In the genomic region with DNA sequence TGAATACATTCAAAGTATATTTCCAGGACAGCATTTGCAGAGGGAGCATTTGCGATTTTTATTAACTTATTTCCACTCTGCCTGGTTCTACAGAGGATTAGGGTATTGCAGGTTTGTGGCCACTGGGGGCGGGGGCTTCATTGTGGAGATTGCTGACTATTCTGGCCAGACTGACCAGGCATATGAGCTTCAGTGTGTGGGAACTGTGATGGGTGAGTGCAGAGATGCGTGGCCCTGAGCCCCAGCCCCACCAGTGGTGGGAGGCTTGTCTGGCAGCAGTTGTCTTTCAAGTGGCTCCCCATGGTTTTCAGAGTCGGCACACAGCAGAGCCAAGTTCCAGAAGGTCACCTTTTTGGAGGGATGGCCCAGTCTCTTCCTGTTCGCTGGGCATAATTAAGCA, we compare ENCODE assay signal across 34 mouse cellular contexts. TPM values are rescaled to one million over a fixed set of nuclear protein-coding genes. Genes with fewer than 3 reads are reported as not detected.
DNase-seq lines count a peak whose midpoint lies in the region; ATAC-seq lines count a peak whose summit lies in the region.
"Had no signal": no experiment of that assay in that cellular context is flagged by ENCODE, and none has a peak within 500 bp of the region (broad histone marks: within the 10 kb centered on the region; RNA-seq: fewer than 3 reads in every experiment).

No protein-coding gene starts in this region.

- H3K4me1 ChIP-seq in forebrain, embryonic 13.5 days, result peaks cover 5% of the 10 kb centered on the region; the same call in 1 of the 2 replicates
- H3K4me1 ChIP-seq in forebrain, embryonic 15.5 days, result 0 out of 2 replicates have a peak, but pooled peaks cover 3% of the 10 kb centered on the region
- no peaks in the 10 kb centered on the region for H3K4me1 ChIP-seq in kidney, embryonic 14.5 days (ENCODE audit: control insufficient read depth, insufficient read depth, low read length)
- H3K4me1 ChIP-seq in midbrain, embryonic 15.5 days, result no peaks in the 10 kb centered on the region
- peaks cover 4% of the 10 kb centered on the region; the same call in 1 of the 2 replicates for H3K4me1 ChIP-seq in midbrain, embryonic 13.5 days (replicated peaks)
- H3K4me1 ChIP-seq: embryonic facial prominence, embryonic 12.5 days; embryonic facial prominence, embryonic 15.5 days; hindbrain, embryonic 12.5 days; intestine, embryonic 15.5 days had no signal

- no peak for DNase-seq in kidney, adult 8-10 months
- peak; percentile 67 for DNase-seq in retina, embryonic 14.5 days (ENCODE audit: low spot score)
- no peak for DNase-seq in heart, adult 8-10 months (ENCODE audit: low spot score)
- DNase-seq: adrenal gland, adult 2 months; adrenal gland, postnatal 14 days; B cell, adult 2 months; cerebellum, adult 11 months; cerebellum, adult 2 months; cerebellum, adult 9-11 months; cerebellum, postnatal 25 days; gastrocnemius, postnatal 10 days; gastrocnemius, postnatal 36 days; heart, adult 2 months had no signal

- no peaks in the 10 kb centered on the region for H3K27me3 ChIP-seq in forebrain, embryonic 13.5 days
- H3K27me3 ChIP-seq in forebrain, embryonic 15.5 days, result no peaks in the 10 kb centered on the region
- no peaks in the 10 kb centered on the region for H3K27me3 ChIP-seq in kidney, embryonic 14.5 days (ENCODE audit: control insufficient read depth, insufficient read depth, low read length)
- no peaks in the 10 kb centered on the region for H3K27me3 ChIP-seq in midbrain, embryonic 15.5 days (replicated peaks)
- no peaks in the 10 kb centered on the region for H3K27me3 ChIP-seq in midbrain, embryonic 13.5 days
- H3K27me3 ChIP-seq: embryonic facial prominence, embryonic 12.5 days; embryonic facial prominence, embryonic 15.5 days; hindbrain, embryonic 12.5 days; intestine, embryonic 15.5 days had no signal

- no peaks in the 10 kb centered on the region for H3K9me3 ChIP-seq in forebrain, embryonic 13.5 days (replicated peaks)
- H3K9me3 ChIP-seq in forebrain, embryonic 15.5 days, result no peaks in the 10 kb centered on the region
- H3K9me3 ChIP-seq in kidney, embryonic 14.5 days (ENCODE audit: control insufficient read depth, low read length), result no peaks in the 10 kb centered on the region
- no peaks in the 10 kb centered on the region for H3K9me3 ChIP-seq in midbrain, embryonic 15.5 days
- no peaks in the 10 kb centered on the region for H3K9me3 ChIP-seq in midbrain, embryonic 13.5 days
- H3K9me3 ChIP-seq: embryonic facial prominence, embryonic 12.5 days; embryonic facial prominence, embryonic 15.5 days; hindbrain, embryonic 12.5 days; intestine, embryonic 15.5 days had no signal

- no peaks in the 10 kb centered on the region for H3K36me3 ChIP-seq in forebrain, embryonic 13.5 days (ENCODE audit: poor library complexity, severe bottlenecking)
- H3K36me3 ChIP-seq in forebrain, embryonic 15.5 days, result no peaks in the 10 kb centered on the region
- no peaks in the 10 kb centered on the region for H3K36me3 ChIP-seq in kidney, embryonic 14.5 days (ENCODE audit: control insufficient read depth, insufficient read depth, low read length)
- H3K36me3 ChIP-seq in midbrain, embryonic 15.5 days (replicated peaks), result no peaks in the 10 kb centered on the region
- H3K36me3 ChIP-seq in midbrain, embryonic 13.5 days, result no peaks in the 10 kb centered on the region
- H3K36me3 ChIP-seq: embryonic facial prominence, embryonic 12.5 days; embryonic facial prominence, embryonic 15.5 days; G1E; hindbrain, embryonic 12.5 days; intestine, embryonic 15.5 days had no signal

- no peak overlapping the region for H3K9ac ChIP-seq in forebrain, embryonic 13.5 days
- H3K9ac ChIP-seq in forebrain, embryonic 15.5 days (replicated peaks), result no peak overlapping the region
- no peak overlapping the region for H3K9ac ChIP-seq in kidney, embryonic 14.5 days (ENCODE audit: low read depth, low read length)
- H3K9ac ChIP-seq in midbrain, embryonic 15.5 days, result no peak overlapping the region
- H3K9ac ChIP-seq in midbrain, embryonic 13.5 days (replicated peaks), result no peak overlapping the region
- H3K9ac ChIP-seq: embryonic facial prominence, embryonic 12.5 days; embryonic facial prominence, embryonic 15.5 days; hindbrain, embryonic 12.5 days; intestine, embryonic 15.5 days had no signal

- no peak overlapping the region for H3K4me3 ChIP-seq in forebrain, embryonic 13.5 days
- H3K4me3 ChIP-seq in forebrain, embryonic 15.5 days, result no peak overlapping the region
- no peak overlapping the region for H3K4me3 ChIP-seq in kidney, embryonic 14.5 days (ENCODE audit: low read length)
- no peak overlapping the region for H3K4me3 ChIP-seq in midbrain, embryonic 15.5 days
- H3K4me3 ChIP-seq in midbrain, embryonic 13.5 days (replicated peaks), result no peak overlapping the region
- H3K4me3 ChIP-seq: embryonic facial prominence, embryonic 12.5 days; embryonic facial prominence, embryonic 15.5 days; heart, adult 2 months; hindbrain, embryonic 12.5 days; intestine, embryonic 15.5 days had no signal

- H3K27ac ChIP-seq in forebrain, embryonic 13.5 days, result no peak overlapping the region
- no peak overlapping the region for H3K27ac ChIP-seq in forebrain, embryonic 15.5 days (replicated peaks)
- H3K27ac ChIP-seq in kidney, embryonic 14.5 days (ENCODE audit: low read depth, low read length), result no peak overlapping the region
- H3K27ac ChIP-seq in midbrain, embryonic 15.5 days, result no peak overlapping the region
- H3K27ac ChIP-seq in midbrain, embryonic 13.5 days, result no peak overlapping the region
- H3K27ac ChIP-seq: embryonic facial prominence, embryonic 12.5 days; embryonic facial prominence, embryonic 15.5 days; heart, adult 2 months; hindbrain, embryonic 12.5 days; intestine, embryonic 15.5 days had no signal

- ATAC-seq in forebrain, embryonic 13.5 days, result peak; percentile 16; the same call in 1 of the 2 replicates
- ATAC-seq in forebrain, embryonic 15.5 days (replicated peaks), result no peak; the same call in 1 of the 2 replicates
- 0 out of 2 replicates have a peak, but pooled peaks have one; percentile 55 for ATAC-seq in kidney, embryonic 14.5 days (ENCODE audit: low FRiP score, low TSS enrichment)
- 0 out of 2 replicates have a peak, but pooled peaks have one; percentile 35 for ATAC-seq in midbrain, embryonic 15.5 days (replicated peaks)
- no peak for ATAC-seq in midbrain, embryonic 13.5 days
- ATAC-seq: forebrain, embryonic 16.5 days; intestine, embryonic 15.5 days had no signal

- WGBS in forebrain, embryonic 13.5 days, result 52% methylated on average over 5 of the region's 5 CpGs
- 42% methylated on average over 5 of the region's 5 CpGs for WGBS in forebrain, embryonic 15.5 days
- 57% methylated on average over 5 of the region's 5 CpGs for WGBS in kidney, embryonic 14.5 days
- WGBS in midbrain, embryonic 15.5 days, result 56% methylated on average over 5 of the region's 5 CpGs
- WGBS in midbrain, embryonic 13.5 days, result 56% methylated on average over 5 of the region's 5 CpGs

- H3K4me2 ChIP-seq in forebrain, embryonic 13.5 days, result no peak overlapping the region
- no peak overlapping the region for H3K4me2 ChIP-seq in forebrain, embryonic 15.5 days (replicated peaks)
- no peak overlapping the region for H3K4me2 ChIP-seq in kidney, embryonic 14.5 days (replicated peaks; ENCODE audit: low read depth, low read length)
- no peak overlapping the region for H3K4me2 ChIP-seq in midbrain, embryonic 15.5 days
- H3K4me2 ChIP-seq in midbrain, embryonic 13.5 days (replicated peaks), result no peak overlapping the region
- H3K4me2 ChIP-seq: embryonic facial prominence, embryonic 12.5 days; embryonic facial prominence, embryonic 15.5 days; heart, embryonic 11.5 days; hindbrain, embryonic 12.5 days; intestine, embryonic 15.5 days had no signal

RNA-seq across cellular contexts. Expression of gene Nell1, which starts 32.2 kb away (rescaled TPM):
- polyA plus RNA-seq in forebrain, embryonic 13.5 days (2015; fragmentation: Nextera tagmentation; extraction: Ambion mirVana), result 2.9 and 4.2 TPM in 2 replicates
- polyA plus RNA-seq in forebrain, embryonic 15.5 days (2015; fragmentation: Nextera tagmentation; extraction: Ambion mirVana), result 8.6 and 10.3 TPM in 2 replicates
- polyA plus RNA-seq in kidney, embryonic 14.5 days (2014; fragmentation: Nextera tagmentation; extraction: Ambion mirVana), result 7.8 and 14.6 TPM in 2 replicates
- 28.2 and 30.2 TPM in 2 replicates for polyA plus RNA-seq in midbrain, embryonic 15.5 days (2015; fragmentation: Nextera tagmentation; extraction: Ambion mirVana)
- 7.1 and 7.9 TPM in 2 replicates for polyA plus RNA-seq in midbrain, embryonic 13.5 days (2015; fragmentation: Nextera tagmentation; extraction: Ambion mirVana)
- total RNA-seq in heart, adult 8-10 months (2022), result under 1 TPM in 1 of 4 experiments, not detected in 3; 0.09 TPM
- total RNA-seq: CH12.LX; common myeloid progenitor, adult 5-6 weeks; gastrocnemius, postnatal 36 days; granulocyte monocyte progenitor cell, adult 5-6 weeks; heart, adult 2 months; heart, postnatal 25 days; hematopoietic stem cell, adult 5-6 weeks had no signal
- polyA plus RNA-seq: G1E; heart, adult 2 months had no signal

RNA-seq across cellular contexts. Expression of gene Slc6a5, which starts 32.5 kb away (rescaled TPM):
- 0.08 TPM in 1 of 2 replicates, not detected in the other for polyA plus RNA-seq in forebrain, embryonic 13.5 days (2015; fragmentation: Nextera tagmentation; extraction: Ambion mirVana)
- not detected in 2 replicates for polyA plus RNA-seq in forebrain, embryonic 15.5 days (2015; fragmentation: Nextera tagmentation; extraction: Ambion mirVana)
- not detected in 2 replicates for polyA plus RNA-seq in kidney, embryonic 14.5 days (2014; fragmentation: Nextera tagmentation; extraction: Ambion mirVana)
- polyA plus RNA-seq in midbrain, embryonic 15.5 days (2015; fragmentation: Nextera tagmentation; extraction: Ambion mirVana), result 0.31 and 0.41 TPM in 2 replicates
- 0.30 and 0.32 TPM in 2 replicates for polyA plus RNA-seq in midbrain, embryonic 13.5 days (2015; fragmentation: Nextera tagmentation; extraction: Ambion mirVana)
- total RNA-seq in heart, adult 8-10 months (2022), result not detected
- total RNA-seq: CH12.LX; common myeloid progenitor, adult 5-6 weeks; gastrocnemius, adult 18-20 months; gastrocnemius, postnatal 10 days; gastrocnemius, postnatal 36 days; heart, adult 2 months; heart, postnatal 25 days; hematopoietic stem cell, adult 5-6 weeks had no signal
- polyA plus RNA-seq: embryonic facial prominence, embryonic 15.5 days; forebrain, embryonic 11.5 days; forebrain, embryonic 16.5 days; G1E; heart, embryonic 11.5 days; heart, embryonic 14.5 days; heart, postnatal 0 days; intestine, embryonic 15.5 days had no signal

Comparison
In these comparisons a context has a peak if more than half of its experiments do, and no peak if none do; other contexts are left out.
1. ATAC-seq: peak in forebrain, embryonic 13.5 days (single experiment), kidney, embryonic 14.5 days (single experiment) and midbrain, embryonic 15.5 days (single experiment); none in forebrain, embryonic 15.5 days (single experiment) and midbrain, embryonic 13.5 days (single experiment).